Mouse (Mus musculus) heart, embryonic 10.5 days (tissue): ENCODE data around the gene Tmem132b. TPM values are rescaled to one million over a fixed set of nuclear protein-coding genes. Genes with fewer than 3 reads are reported as not detected.

Source experiments
- DNase-seq: peaks from one replicate; pipeline ENCODE4 v3.0.0-alpha.2; 2017; ENCODE audit warnings: low spot score
- H3K27ac ChIP-seq: fragments of 300-500 bp; sonication (generic); 2 replicates; pipeline ENCODE4 v1.5.1; 2016; ENCODE audit warnings: mild to moderate bottlenecking
- H3K27me3 ChIP-seq: fragments of 300-500 bp; sonication (generic); 2 replicates; pipeline ENCODE4 v1.6.1; 2016; ENCODE audit warnings: mild to moderate bottlenecking; ENCODE audit not compliant: poor library complexity, insufficient read depth, severe bottlenecking
- H3K36me3 ChIP-seq: fragments of 300-500 bp; sonication (generic); 2 replicates; pipeline ENCODE4 v1.6.1; 2016; ENCODE audit warnings: mild to moderate bottlenecking, moderate library complexity
- H3K4me1 ChIP-seq: fragments of 300-500 bp; sonication (generic); 2 replicates; pipeline ENCODE4 v1.6.1; 2016; ENCODE audit warnings: mild to moderate bottlenecking
- H3K4me3 ChIP-seq: fragments of 300-500 bp; sonication (generic); 2 replicates; pipeline ENCODE4 v1.5.1; 2016; ENCODE audit warnings: mild to moderate bottlenecking, moderate library complexity
- H3K9me3 ChIP-seq: fragments of 300-500 bp; sonication (generic); 2 replicates; pipeline ENCODE4 v1.6.1; 2016; ENCODE audit warnings: mild to moderate bottlenecking, moderate library complexity
- WGBS: fragments of 180-500 bp; shearing (Covaris S2); methylation state at CpG from one replicate; pipeline ENCODE4 v1.1.7; 2016; 5-methylcytosine and 5-hydroxymethylcytosine counted together
- polyA plus RNA-seq: library from polyadenylated mRNA; unstranded; fragments of >200 nt; fragmentation: Nextera tagmentation; extraction: Ambion mirVana; gene quantifications from 2 replicates; pipeline ENCODE4 v1.2.1, GENCODE M21; 2016

The Tmem132b gene
- polyA plus RNA-seq, 1 experiment from 2014 or later: not detected

GRCm38 (mm10) chr5:125658959-125659749 lies 127.6 kb downstream of the Tmem132b start:
- H3K36me3 ChIP-seq: no peaks in the 10 kb centered on the region
- H3K27me3 ChIP-seq: no peaks in the 10 kb centered on the region
- H3K9me3 ChIP-seq: no peaks in the 10 kb centered on the region
- H3K4me1 ChIP-seq: no peaks in the 10 kb centered on the region
- no peak overlapping the region for H3K4me3 ChIP-seq
- H3K27ac ChIP-seq: no peak overlapping the region
- no peak for DNase-seq
- 67% methylated on average over 14 of the region's 14 CpGs for WGBS

GRCm38 (mm10) chr5:125675623-125676022 lies 144.0 kb downstream of the Tmem132b start:
- Histone ChIP-seq H3K4me1 (no peaks in the 10 kb centered on the region), H3K36me3 (no peaks in the 10 kb centered on the region), H3K27me3 (no peaks in the 10 kb centered on the region), H3K4me3 (no peak overlapping the region), H3K9me3 (no peaks in the 10 kb centered on the region), H3K27ac (no peak overlapping the region)
- no peak for DNase-seq
- whole genome bisulfite sequencing: 51% methylated on average over 13 of the region's 13 CpGs

GRCm38 (mm10) chr5:125676025-125676623 lies 144.6 kb downstream of the Tmem132b start:
- no peaks in the 10 kb centered on the region for H3K36me3 ChIP-seq
- WGBS: 64% methylated on average over 7 of the region's 7 CpGs
- no peaks in the 10 kb centered on the region for H3K27me3 ChIP-seq
- no peaks in the 10 kb centered on the region for H3K9me3 ChIP-seq
- no peak for DNase-seq
- H3K27ac ChIP-seq: no peak overlapping the region
- no peak overlapping the region for H3K4me3 ChIP-seq
- no peaks in the 10 kb centered on the region for H3K4me1 ChIP-seq

- Histone ChIP-seq H3K9me3 (no peaks in the 10 kb centered on the region), H3K4me1 (no peaks in the 10 kb centered on the region), H3K36me3 (no peaks in the 10 kb centered on the region), H3K4me3 (no peak overlapping the region), H3K27me3 (no peaks in the 10 kb centered on the region), H3K27ac (no peak overlapping the region)
- WGBS: 82% methylated on average over 6 of the region's 6 CpGs
- no peak for DNase-seq
These were observed 149.3 kb downstream of the Tmem132b start for GRCm38 (mm10) chr5:125680889-125681288.

GRCm38 (mm10) chr5:125683491-125683890 lies 151.9 kb downstream of the Tmem132b start:
- H3K9me3 ChIP-seq: no peaks in the 10 kb centered on the region
- no peak overlapping the region for H3K27ac ChIP-seq
- no peaks in the 10 kb centered on the region for H3K4me1 ChIP-seq
- no peaks in the 10 kb centered on the region for H3K36me3 ChIP-seq
- no peak overlapping the region for H3K4me3 ChIP-seq
- DNase-seq: no peak
- H3K27me3 ChIP-seq: no peaks in the 10 kb centered on the region
- WGBS: 65% methylated on average over 6 of the region's 6 CpGs

GRCm38 (mm10) chr5:125685681-125686331 lies 154.2 kb downstream of the Tmem132b start:
- H3K9me3 ChIP-seq: no peaks in the 10 kb centered on the region
- no peaks in the 10 kb centered on the region for H3K4me1 ChIP-seq
- H3K27ac ChIP-seq: no peak overlapping the region
- no peaks in the 10 kb centered on the region for H3K36me3 ChIP-seq
- H3K27me3 ChIP-seq: no peaks in the 10 kb centered on the region
- H3K4me3 ChIP-seq: no peak overlapping the region
- no peak for DNase-seq
- WGBS: 73% methylated on average over 11 of the region's 11 CpGs

- Histone ChIP-seq H3K27me3 (no peaks in the 10 kb centered on the region), H3K4me1 (no peaks in the 10 kb centered on the region), H3K9me3 (no peaks in the 10 kb centered on the region), H3K4me3 (no peak overlapping the region), H3K27ac (no peak overlapping the region), H3K36me3 (no peaks in the 10 kb centered on the region)
- WGBS: 45% methylated on average over 10 of the region's 10 CpGs
- DNase-seq: no peak
These were observed 161.0 kb downstream of the Tmem132b start for GRCm38 (mm10) chr5:125692538-125692937.

- no peaks in the 10 kb centered on the region for H3K4me1 ChIP-seq
- no peak for DNase-seq
- no peaks in the 10 kb centered on the region for H3K36me3 ChIP-seq
- H3K27me3 ChIP-seq: no peaks in the 10 kb centered on the region
- no peak overlapping the region for H3K4me3 ChIP-seq
- no peak overlapping the region for H3K27ac ChIP-seq
- no peaks in the 10 kb centered on the region for H3K9me3 ChIP-seq
- 72% methylated on average over 3 of the region's 3 CpGs for WGBS
These were observed 167.8 kb downstream of the Tmem132b start for GRCm38 (mm10) chr5:125699395-125699794.

- WGBS: 76% methylated on average over 5 of the region's 5 CpGs
- H3K36me3 ChIP-seq: no peaks in the 10 kb centered on the region
- DNase-seq: no peak
These were observed 168.7 kb downstream of the Tmem132b start for GRCm38 (mm10) chr5:125700234-125700633.

GRCm38 (mm10) chr5:125705379-125705778 lies 173.8 kb downstream of the Tmem132b start:
- Histone ChIP-seq H3K4me3 (no peak overlapping the region), H3K9me3 (no peaks in the 10 kb centered on the region), H3K27me3 (no peaks in the 10 kb centered on the region), H3K36me3 (no peaks in the 10 kb centered on the region), H3K4me1 (no peaks in the 10 kb centered on the region), H3K27ac (no peak overlapping the region)
- DNase-seq: no peak
- WGBS: 74% methylated on average over 8 of the region's 8 CpGs

More at GRCm38 (mm10) chr5:125700234-125700633, 168.7 kb downstream of the Tmem132b start:
- no peak overlapping the region for H3K27ac ChIP-seq
- H3K4me1 ChIP-seq: no peaks in the 10 kb centered on the region
- no peaks in the 10 kb centered on the region for H3K9me3 ChIP-seq
- H3K27me3 ChIP-seq: no peaks in the 10 kb centered on the region
- H3K4me3 ChIP-seq: no peak overlapping the region

GRCm38 (mm10) chr5:125709160-125709559 lies 177.6 kb downstream of the Tmem132b start:
- no peak overlapping the region for H3K27ac ChIP-seq
- H3K4me1 ChIP-seq: no peaks in the 10 kb centered on the region
- H3K9me3 ChIP-seq: no peaks in the 10 kb centered on the region
- no peaks in the 10 kb centered on the region for H3K27me3 ChIP-seq
- H3K4me3 ChIP-seq: no peak overlapping the region
- H3K36me3 ChIP-seq: no peaks in the 10 kb centered on the region
- DNase-seq: no peak
- 3% methylated on average over 3 of the region's 3 CpGs for WGBS

- no peak overlapping the region for H3K4me3 ChIP-seq
- no peaks in the 10 kb centered on the region for H3K4me1 ChIP-seq
- no peak for DNase-seq
- peaks cover 14% of the 10 kb centered on the region; the same call in 1 of the 2 replicates for H3K9me3 ChIP-seq
- no peaks in the 10 kb centered on the region for H3K36me3 ChIP-seq
- WGBS: 83% methylated on average over 7 of the region's 7 CpGs
- no peaks in the 10 kb centered on the region for H3K27me3 ChIP-seq
- no peak overlapping the region for H3K27ac ChIP-seq
These were observed 195.2 kb downstream of the Tmem132b start for GRCm38 (mm10) chr5:125726815-125727214.

- WGBS: 79% methylated on average over 5 of the region's 5 CpGs
- H3K4me3 ChIP-seq: no peak overlapping the region
- no peak overlapping the region for H3K27ac ChIP-seq
- no peaks in the 10 kb centered on the region for H3K36me3 ChIP-seq
- DNase-seq: no peak
- H3K4me1 ChIP-seq: no peaks in the 10 kb centered on the region
- H3K27me3 ChIP-seq: no peaks in the 10 kb centered on the region
- peaks cover 14% of the 10 kb centered on the region; the same call in 1 of the 2 replicates for H3K9me3 ChIP-seq
These were observed 195.9 kb downstream of the Tmem132b start for GRCm38 (mm10) chr5:125727436-125727835.
